Mouse (Mus musculus) midbrain, embryonic 16.5 days (tissue): ENCODE measurements around the gene Gm17571. TPM values are rescaled to one million over a fixed set of nuclear protein-coding genes. Genes with fewer than 3 reads are reported as not detected.

Experiments
- ATAC-seq: fragments of 200-750 bp; cut with Nextera tagmentation; 2 replicates; pipeline ENCODE4 v1.8.0; 2017; ENCODE audit warnings: moderate TSS enrichment
- H3K27ac ChIP-seq: fragments of 300-500 bp; sonication (generic); 2 replicates; pipeline ENCODE4 v1.5.1; 2014; ENCODE audit warnings: mild to moderate bottlenecking, low read length, mixed read lengths
- H3K27me3 ChIP-seq: fragments of 300-500 bp; sonication (generic); 2 replicates; pipeline ENCODE4 v1.6.1; 2014; ENCODE audit warnings: low read depth, low read length, mixed read lengths; ENCODE audit not compliant: control insufficient read depth, insufficient read depth
- H3K36me3 ChIP-seq: fragments of 300-500 bp; sonication (generic); 2 replicates; pipeline ENCODE4 v1.6.1; 2014; ENCODE audit warnings: mild to moderate bottlenecking, low read length, moderate library complexity, mixed read lengths; ENCODE audit not compliant: control insufficient read depth, insufficient read depth
- H3K4me1 ChIP-seq: fragments of 300-500 bp; sonication (generic); 2 replicates; pipeline ENCODE4 v1.6.1; 2014; ENCODE audit warnings: mild to moderate bottlenecking, low read length, mixed read lengths; ENCODE audit not compliant: control insufficient read depth, insufficient read depth
- H3K4me2 ChIP-seq: fragments of 300-500 bp; sonication (generic); 2 replicates; pipeline ENCODE4 v1.6.1; 2014; ENCODE audit warnings: mild to moderate bottlenecking, low read length, mixed read lengths
- H3K4me3 ChIP-seq: fragments of 300-500 bp; sonication (generic); 2 replicates; pipeline ENCODE4 v1.5.1; 2014; ENCODE audit warnings: low read depth, mild to moderate bottlenecking, low read length, moderate library complexity, mixed read lengths
- H3K9ac ChIP-seq: fragments of 300-500 bp; sonication (generic); 2 replicates; pipeline ENCODE4 v1.6.1; 2014; ENCODE audit warnings: low read depth, low read length, mixed read lengths
- H3K9me3 ChIP-seq: fragments of 300-500 bp; sonication (generic); replicated peaks from 2 replicates; pipeline ENCODE4 v1.6.1; 2014; ENCODE audit warnings: mild to moderate bottlenecking, low read length, mixed read lengths; ENCODE audit not compliant: control insufficient read depth, poor library complexity, severe bottlenecking
- WGBS: fragments of 180-500 bp; shearing (Covaris S2); extraction: QIAGEN DNeasy Blood & Tissue Kit; methylation state at CpG from one replicate; pipeline ENCODE4 v1.1.7; 2014; 5-methylcytosine and 5-hydroxymethylcytosine counted together
- polyA plus RNA-seq: library from polyadenylated mRNA; unstranded; fragments of >200 nt; fragmentation: Nextera tagmentation; extraction: Ambion mirVana; gene quantifications from 2 replicates; pipeline ENCODE4 v1.2.1, GENCODE M21; 2015

Gene Gm17571
- polyA plus RNA-seq, 1 experiment from 2014 or later, result not detected

DNA sequence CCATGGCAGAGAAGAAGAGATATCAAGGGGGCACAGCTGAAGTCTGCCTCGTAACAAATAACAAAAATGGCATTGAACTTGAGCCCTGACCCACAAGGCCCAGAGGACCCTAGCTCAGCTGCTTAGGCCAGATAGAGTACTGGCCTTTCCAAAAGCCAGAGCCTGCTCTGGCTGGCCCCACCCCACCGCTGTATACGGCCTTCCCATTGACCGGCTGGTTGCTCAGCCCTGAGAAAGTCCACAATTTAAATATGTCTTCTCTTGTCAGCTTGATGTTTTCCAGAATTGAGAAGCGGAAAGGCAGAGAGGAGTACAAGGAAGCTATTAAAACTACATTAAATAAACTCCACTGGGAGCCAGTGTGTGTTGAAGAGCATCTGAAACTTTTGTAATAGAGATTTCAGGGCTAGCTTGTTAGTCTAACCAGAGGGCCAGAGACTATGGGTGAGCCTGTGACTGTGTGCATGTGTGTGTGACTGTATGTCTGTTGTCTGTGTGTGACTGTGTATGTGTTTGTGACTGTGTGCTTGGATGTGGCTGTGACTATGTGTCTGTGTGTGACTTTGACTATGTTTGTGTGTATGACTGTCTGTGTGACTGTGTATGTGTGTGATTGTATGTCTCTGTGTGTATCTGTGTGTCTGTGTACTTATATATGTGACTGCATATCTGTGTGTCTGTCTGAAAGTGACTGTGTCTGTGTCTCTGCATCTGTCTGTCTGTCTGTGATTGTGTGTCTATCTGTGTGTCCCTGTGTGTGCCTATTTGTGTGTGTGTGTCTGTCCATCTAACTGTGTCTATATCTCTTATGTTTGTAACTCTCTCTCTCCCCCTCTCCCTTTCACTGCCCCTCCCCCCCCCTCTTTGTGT lies 36.9 kb upstream of the Gm17571 start:
- no peak for ATAC-seq
- H3K4me1 ChIP-seq, result peaks cover 11% of the 10 kb centered on the region
- no peak overlapping the region for H3K27ac ChIP-seq
- no peak overlapping the region for H3K4me3 ChIP-seq
- H3K9ac ChIP-seq, result no peak overlapping the region
- 71% methylated on average over 5 of the region's 5 CpGs for WGBS
- no peak overlapping the region for H3K4me2 ChIP-seq
- H3K27me3 ChIP-seq, result no peaks in the 10 kb centered on the region
- no peaks in the 10 kb centered on the region for H3K9me3 ChIP-seq
- H3K36me3 ChIP-seq, result no peaks in the 10 kb centered on the region

GRCm38 (mm10) chr9:13479275-13479674 lies 32.7 kb upstream of the Gm17571 start:
- Histone ChIP-seq H3K9me3 (no peaks in the 10 kb centered on the region), H3K27me3 (no peaks in the 10 kb centered on the region), H3K27ac (0 out of 2 replicates have a peak overlapping the region, but pooled peaks have one; percentile 2), H3K4me3 (no peak overlapping the region), H3K4me2 (no peak overlapping the region), H3K36me3 (no peaks in the 10 kb centered on the region), H3K9ac (no peak overlapping the region), H3K4me1 (peaks cover 11% of the 10 kb centered on the region)
- WGBS, result 12% methylated on average over 4 of the region's 4 CpGs
- ATAC-seq, result peak; percentile 44; the same call in 1 of the 2 replicates

GRCm38 (mm10) chr9:13474951-13475350 lies 28.4 kb upstream of the Gm17571 start:
- H3K36me3 ChIP-seq, result no peaks in the 10 kb centered on the region

GRCm38 (mm10) chr9:13470013-13470412 lies 23.5 kb upstream of the Gm17571 start:
- Histone ChIP-seq H3K4me1 (peaks cover 2% of the 10 kb centered on the region; the same call in 1 of the 2 replicates), H3K27ac (no peak overlapping the region), H3K9me3 (no peaks in the 10 kb centered on the region), H3K27me3 (no peaks in the 10 kb centered on the region), H3K9ac (no peak overlapping the region), H3K4me2 (no peak overlapping the region), H3K4me3 (no peak overlapping the region), H3K36me3 (no peaks in the 10 kb centered on the region)
- 67% methylated on average over 7 of the region's 7 CpGs for WGBS
- ATAC-seq, result no peak

More at GRCm38 (mm10) chr9:13474951-13475350, 28.4 kb upstream of the Gm17571 start:
- H3K4me3 ChIP-seq, result no peak overlapping the region
- no peak overlapping the region for H3K9ac ChIP-seq
- no peak for ATAC-seq
- no peak overlapping the region for H3K27ac ChIP-seq
- no peaks in the 10 kb centered on the region for H3K27me3 ChIP-seq
- H3K4me1 ChIP-seq, result peaks cover 11% of the 10 kb centered on the region
- 97% methylated on average over 5 of the region's 5 CpGs for WGBS
- H3K9me3 ChIP-seq, result no peaks in the 10 kb centered on the region
- no peak overlapping the region for H3K4me2 ChIP-seq

- 77% methylated on average over 6 of the region's 6 CpGs for WGBS
- H3K36me3 ChIP-seq, result no peaks in the 10 kb centered on the region
- no peak overlapping the region for H3K4me3 ChIP-seq
- no peaks in the 10 kb centered on the region for H3K27me3 ChIP-seq
- H3K9ac ChIP-seq, result no peak overlapping the region
- no peak for ATAC-seq
- no peaks in the 10 kb centered on the region for H3K9me3 ChIP-seq
- no peak overlapping the region for H3K4me2 ChIP-seq
- H3K27ac ChIP-seq, result no peak overlapping the region
- H3K4me1 ChIP-seq, result peaks cover 2% of the 10 kb centered on the region; the same call in 1 of the 2 replicates
These were observed 22.2 kb upstream of the Gm17571 start for GRCm38 (mm10) chr9:13468778-13469177.

- WGBS, result 59% methylated on average over 7 of the region's 7 CpGs
- no peaks in the 10 kb centered on the region for H3K27me3 ChIP-seq
- H3K4me1 ChIP-seq, result peaks cover 2% of the 10 kb centered on the region; the same call in 1 of the 2 replicates
- no peak overlapping the region for H3K27ac ChIP-seq
- H3K4me3 ChIP-seq, result no peak overlapping the region
- H3K36me3 ChIP-seq, result no peaks in the 10 kb centered on the region
- no peaks in the 10 kb centered on the region for H3K9me3 ChIP-seq
- H3K4me2 ChIP-seq, result no peak overlapping the region
- ATAC-seq, result no peak
- no peak overlapping the region for H3K9ac ChIP-seq
These were observed 21.2 kb upstream of the Gm17571 start for GRCm38 (mm10) chr9:13467745-13468144.

GRCm38 (mm10) chr9:13466816-13467215 lies 20.3 kb upstream of the Gm17571 start:
- peaks cover 2% of the 10 kb centered on the region; the same call in 1 of the 2 replicates for H3K4me1 ChIP-seq
- no peaks in the 10 kb centered on the region for H3K27me3 ChIP-seq
- H3K27ac ChIP-seq, result no peak overlapping the region
- 90% methylated on average over 10 of the region's 10 CpGs for WGBS
- H3K4me2 ChIP-seq, result no peak overlapping the region
- no peak overlapping the region for H3K4me3 ChIP-seq
- H3K9me3 ChIP-seq, result no peaks in the 10 kb centered on the region
- H3K36me3 ChIP-seq, result no peaks in the 10 kb centered on the region
- no peak for ATAC-seq
- H3K9ac ChIP-seq, result no peak overlapping the region

DNA sequence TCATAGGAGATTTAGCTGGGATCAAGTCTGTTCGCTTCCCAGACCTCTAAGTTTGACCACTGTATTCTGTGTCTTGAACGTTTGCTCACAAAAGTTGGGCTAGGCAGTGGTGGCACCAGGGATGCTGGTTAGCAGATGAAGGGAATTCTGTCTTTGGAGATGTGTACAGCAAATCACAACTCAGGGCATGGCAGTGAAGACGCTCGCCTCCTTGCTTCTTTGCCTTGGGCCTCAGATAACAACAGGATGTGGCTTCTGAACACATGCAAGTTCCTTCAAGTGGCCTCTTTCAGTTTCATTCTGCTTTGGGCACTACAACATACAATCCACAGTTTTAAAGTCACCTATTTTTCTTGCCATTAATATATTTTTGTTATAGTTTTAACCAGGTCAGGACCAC lies 19.8 kb upstream of the Gm17571 start:
- no peak for ATAC-seq
- no peaks in the 10 kb centered on the region for H3K9me3 ChIP-seq
- 90% methylated on average over 4 of the region's 4 CpGs for WGBS
- H3K36me3 ChIP-seq, result no peaks in the 10 kb centered on the region
- H3K4me1 ChIP-seq, result 0 out of 2 replicates have a peak, but pooled peaks cover 2% of the 10 kb centered on the region
- H3K27me3 ChIP-seq, result no peaks in the 10 kb centered on the region
- H3K4me2 ChIP-seq, result no peak overlapping the region
- H3K4me3 ChIP-seq, result no peak overlapping the region
- no peak overlapping the region for H3K9ac ChIP-seq
- no peak overlapping the region for H3K27ac ChIP-seq

DNA sequence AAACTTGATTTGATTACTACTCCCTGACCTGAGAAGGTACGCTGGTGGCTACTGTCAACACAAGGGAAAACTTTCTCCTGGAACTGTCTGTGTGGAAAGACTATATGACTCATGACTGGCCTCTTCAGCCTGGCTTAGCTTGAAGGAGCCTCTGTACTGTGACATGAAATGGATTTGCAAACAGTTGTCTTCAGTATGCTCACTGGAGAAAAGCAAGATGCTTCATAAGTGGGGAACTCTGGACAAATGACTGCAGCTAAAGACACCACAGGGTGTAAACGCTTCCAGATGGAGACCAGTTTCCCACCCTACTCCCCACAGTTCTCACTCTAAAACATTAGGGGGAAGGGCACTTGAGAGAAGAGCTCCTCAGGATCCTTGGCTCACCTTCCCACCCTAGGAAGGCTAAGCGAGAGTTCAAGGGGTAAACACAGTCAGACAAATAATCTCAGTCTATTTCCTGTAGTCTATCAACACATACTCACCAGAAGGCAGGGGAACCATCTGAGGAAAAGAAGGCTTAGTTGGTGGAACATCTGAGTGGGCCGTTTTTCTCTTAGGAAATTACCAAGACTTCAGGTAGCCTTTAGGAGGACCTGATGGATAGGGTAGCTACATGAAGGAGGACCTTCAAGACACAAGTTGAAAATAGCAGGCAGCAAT lies 18.9 kb upstream of the Gm17571 start:
- Histone ChIP-seq H3K4me2 (no peak overlapping the region), H3K4me3 (no peak overlapping the region), H3K4me1 (0 out of 2 replicates have a peak, but pooled peaks cover 2% of the 10 kb centered on the region), H3K9ac (no peak overlapping the region), H3K36me3 (no peaks in the 10 kb centered on the region), H3K27ac (no peak overlapping the region), H3K9me3 (no peaks in the 10 kb centered on the region), H3K27me3 (no peaks in the 10 kb centered on the region)
- 92% methylated on average over 4 of the region's 4 CpGs for WGBS
- no peak for ATAC-seq
